Mouse (Mus musculus) CH12.LX (cell line): Measurements from ENCODE around the gene Bcl9l. TPM values are rescaled to one million over a fixed set of nuclear protein-coding genes. Genes with fewer than 3 reads are reported as not detected.

Source experiments
- DNase-seq: peaks from one replicate; pipeline ENCODE4 v3.0.0-alpha.2; 2013; ENCODE audit errors: extremely low read depth
- H3K27ac ChIP-seq: 2 replicates; pipeline ENCODE4 v1.5.1; 2012; ENCODE audit warnings: low read depth, mild to moderate bottlenecking, control low read depth, moderate library complexity; ENCODE audit not compliant: insufficient read depth
- H3K27me3 ChIP-seq: replicated peaks from 2 replicates; pipeline ENCODE3; 2012; ENCODE audit warnings: inconsistent platforms
- H3K36me3 ChIP-seq, 2 experiments: replicated peaks in 1 of 2; 2 replicates each; pipeline versions ENCODE3 to v1.6.1; 2012; ENCODE audit warnings: inconsistent platforms in 1 of 2, low read length in 1 of 2, mild to moderate bottlenecking in 1 of 2, mixed read lengths in 1 of 2, moderate library complexity in 1 of 2; ENCODE audit not compliant: control insufficient read depth in 1 of 2, insufficient read depth in 1 of 2
- H3K4me1 ChIP-seq, 2 experiments: 2 replicates each; pipeline ENCODE4 v1.6.1; 2012; ENCODE audit warnings: inconsistent platforms in 1 of 2, moderate library complexity in 1 of 2; ENCODE audit not compliant: insufficient read depth in 2 of 2, control insufficient read depth in 1 of 2
- H3K4me2 ChIP-seq: 2 replicates; pipeline ENCODE4 v1.6.1; 2012; ENCODE audit warnings: low read depth, mild to moderate bottlenecking, control low read depth; ENCODE audit not compliant: poor library complexity, insufficient read depth, severe bottlenecking
- H3K4me3 ChIP-seq, 3 experiments: fragments of 150-350 bp in 1 of 3; sonication (generic) in 1 of 3; replicated peaks in 1 of 3; 2 replicates each; pipeline versions ENCODE3 to v1.5.1; 2011 to 2012; ENCODE audit warnings: low read depth in 2 of 3, low read length in 2 of 3, mild to moderate bottlenecking in 2 of 3, moderate library complexity in 2 of 3, control low read depth in 1 of 3, improper control_type of control experiment in 1 of 3, inconsistent platforms in 1 of 3, mixed read lengths in 1 of 3; ENCODE audit not compliant: poor library complexity in 1 of 3
- H3K79me2 ChIP-seq: replicated peaks from 2 replicates; pipeline ENCODE4 v1.6.1; 2012; ENCODE audit warnings: mild to moderate bottlenecking, moderate library complexity; ENCODE audit not compliant: control insufficient read depth, poor library complexity, insufficient read depth, severe bottlenecking; ENCODE audit errors: extremely low read depth
- H3K9ac ChIP-seq: 2 replicates; pipeline ENCODE4 v1.6.1; 2012; ENCODE audit warnings: low read depth, mild to moderate bottlenecking, control low read depth, moderate library complexity; ENCODE audit not compliant: insufficient read depth
- H3K9me3 ChIP-seq: replicated peaks from 2 replicates; pipeline ENCODE3; 2012; ENCODE audit warnings: low read length, inconsistent platforms, mixed read lengths
- CHD2 ChIP-seq: IDR thresholded peaks from 2 replicates; pipeline ENCODE4 v1.6.1; 2011; ENCODE audit warnings: low read length, improper control_type of control experiment
- CTCF ChIP-seq, 2 experiments: IDR thresholded peaks in 1 of 2; conservative IDR thresholded peaks in 1 of 2; 2 replicates each; pipeline ENCODE4 v1.5.1; 2011 to 2012; ENCODE audit warnings: low read depth in 2 of 2, low read length in 2 of 2, improper control_type of control experiment in 1 of 2, inconsistent platforms in 1 of 2, mild to moderate bottlenecking in 1 of 2, moderate library complexity in 1 of 2
- ELF1 ChIP-seq: IDR thresholded peaks from 2 replicates; pipeline ENCODE4 v1.6.1; 2014; ENCODE audit warnings: low read depth, mild to moderate bottlenecking, inconsistent platforms, low read length, improper control_type of control experiment
- ETS1 ChIP-seq: conservative IDR thresholded peaks from 2 replicates; pipeline ENCODE4 v1.6.1; 2012; ENCODE audit warnings: low read depth, mild to moderate bottlenecking, inconsistent platforms, low read length, improper control_type of control experiment, moderate library complexity
- HCFC1 ChIP-seq: IDR thresholded peaks from 2 replicates; pipeline ENCODE4 v1.6.1; 2012; ENCODE audit warnings: low read depth, mild to moderate bottlenecking, inconsistent platforms, low read length, improper control_type of control experiment
- IRF4 ChIP-seq: IDR thresholded peaks from 2 replicates; pipeline ENCODE4 v1.6.1; 2014; ENCODE audit warnings: low read depth, mild to moderate bottlenecking, inconsistent platforms, low read length, improper control_type of control experiment
- JUND ChIP-seq: conservative IDR thresholded peaks from 2 replicates; pipeline ENCODE4 v1.6.1; 2011; ENCODE audit warnings: low read depth, low read length, improper control_type of control experiment
- KAT2A ChIP-seq: IDR thresholded peaks from 2 replicates; pipeline ENCODE4 v1.6.1; 2012; ENCODE audit warnings: low read length, improper control_type of control experiment, inconsistent platforms; ENCODE audit not compliant: insufficient replicate concordance
- MAFK ChIP-seq: IDR thresholded peaks from 2 replicates; pipeline ENCODE4 v1.6.1; 2011; ENCODE audit warnings: low read length, improper control_type of control experiment; ENCODE audit not compliant: insufficient replicate concordance
- MAZ ChIP-seq: IDR thresholded peaks from 2 replicates; pipeline ENCODE4 v1.6.1; 2012; ENCODE audit warnings: low read depth, mild to moderate bottlenecking, inconsistent platforms, low read length, improper control_type of control experiment, moderate library complexity
- MEF2A ChIP-seq: IDR thresholded peaks from 2 replicates; pipeline ENCODE4 v1.6.1; 2014; ENCODE audit warnings: low read depth, mild to moderate bottlenecking, inconsistent platforms, low read length, improper control_type of control experiment, borderline replicate concordance
- MXI1 ChIP-seq: IDR thresholded peaks from 2 replicates; pipeline ENCODE4 v1.6.1; 2011; ENCODE audit warnings: mild to moderate bottlenecking, low read depth, low read length, improper control_type of control experiment
- MYC ChIP-seq: IDR thresholded peaks from 2 replicates; pipeline ENCODE4 v1.6.1; 2011; ENCODE audit warnings: low read depth, mild to moderate bottlenecking, improper control_type of control experiment, low read length
- NRF1 ChIP-seq: IDR thresholded peaks from 2 replicates; pipeline ENCODE4 v1.6.1; 2014; ENCODE audit warnings: low read depth, mild to moderate bottlenecking, inconsistent platforms, low read length, improper control_type of control experiment, moderate library complexity
- PAX5 ChIP-seq: IDR thresholded peaks from 2 replicates; pipeline ENCODE4 v1.6.1; 2012; ENCODE audit warnings: low read length, inconsistent platforms, mixed read lengths
- POLR2A ChIP-seq: IDR thresholded peaks from 2 replicates; pipeline ENCODE4 v1.6.1; 2011; ENCODE audit warnings: low read depth, mild to moderate bottlenecking, improper control_type of control experiment, low read length
- RAD21 ChIP-seq: IDR thresholded peaks from 2 replicates; pipeline ENCODE4 v1.6.1; 2011; ENCODE audit warnings: low read depth, mild to moderate bottlenecking, low read length, improper control_type of control experiment, moderate library complexity
- RCOR1 ChIP-seq: conservative IDR thresholded peaks from 2 replicates; pipeline ENCODE4 v1.6.1; 2012; ENCODE audit warnings: low read depth, mild to moderate bottlenecking, inconsistent platforms, low read length, improper control_type of control experiment
- SIN3A ChIP-seq: IDR thresholded peaks from 2 replicates; pipeline ENCODE4 v1.6.1; 2012; ENCODE audit warnings: low read length, improper control_type of control experiment, inconsistent platforms
- TCF12 ChIP-seq: IDR thresholded peaks from 2 replicates; pipeline ENCODE4 v1.6.1; 2014; ENCODE audit warnings: low read depth, mild to moderate bottlenecking, inconsistent platforms, low read length, improper control_type of control experiment
- USF1 ChIP-seq: IDR thresholded peaks from 2 replicates; pipeline ENCODE4 v1.6.1; 2014; ENCODE audit warnings: low read depth, mild to moderate bottlenecking, inconsistent platforms, low read length, improper control_type of control experiment
- ZKSCAN1 ChIP-seq: IDR thresholded peaks from 2 replicates; pipeline ENCODE4 v1.6.1; 2012; ENCODE audit warnings: low read depth, inconsistent platforms, low read length, improper control_type of control experiment, borderline replicate concordance
- ZNF384 ChIP-seq: IDR thresholded peaks from 2 replicates; pipeline ENCODE4 v1.6.1; 2012; ENCODE audit warnings: low read depth, low read length, improper control_type of control experiment, inconsistent platforms
- dilution Hi-C: fragments of 300-500 bp; cut with MboI; formaldehyde crosslinking; loops from 2 replicates; pipeline ENCODE4 v1.14.3; 2020; ENCODE audit warnings: low sequenced_read_pairs; ENCODE audit not compliant: extremely low pct_unique_long_range_greater_than_20kb, extremely low pct_ligation_motif_present
- in situ Hi-C: fragments of 300-500 bp; cut with MboI; formaldehyde crosslinking; loops from 3 replicates; pipeline ENCODE4 v1.14.3; 2019; ENCODE audit warnings: low sequenced_read_pairs, low pct_ligation_motif_present, low pct_unique_long_range_greater_than_20kb, mixed read lengths
- polyA plus RNA-seq: library from polyadenylated mRNA; unstranded; fragments of >175 nt; gene quantifications from 2 replicates; pipeline ENCODE4 v1.2.1, GENCODE M21; 2012; ENCODE audit warnings: low read depth; ENCODE audit not compliant: insufficient read length
- total RNA-seq, 2 experiments: library from RNA; depleted of rRNA; stranded (reverse); fragments of 300-350 nt in 1 of 2; fragments of >200 nt in 1 of 2; gene quantifications; 2 replicates each; pipeline ENCODE4 v1.2.3; 2012 to 2014

Bcl9l gene
- total and polyA plus RNA-seq, 3 experiments, result 0.67 to 7.5 (median 1.6) TPM

- H3K27me3 ChIP-seq, result peaks cover 5% of the 10 kb centered on the region
- dilution Hi-C loops, result no loop called here
- peaks cover 0 to 21% of the 10 kb centered on the region in 2 experiments for H3K36me3 ChIP-seq
- H3K27ac ChIP-seq, result no peak overlapping the region
- H3K4me3 ChIP-seq, result peak overlapping the region; percentile 80 to 96 (median 92)
- peak overlapping the region; percentile 94 for H3K9ac ChIP-seq
- in situ Hi-C loops, result no loop called here
- no peaks in the 10 kb centered on the region for H3K9me3 ChIP-seq
- DNase-seq, result no peak
- peak overlapping the region; percentile 85 for H3K4me2 ChIP-seq
- 0 out of 2 replicates have a peak, but pooled peaks have one; percentile 14 for TF ChIP-seq MXI1
- no peak for TF ChIP-seq MAFK
- TF ChIP-seq PAX5, result no peak
- TF ChIP-seq KAT2A, result peak; percentile 76; the same call in 1 of the 2 replicates
- peak; percentile 90 for TF ChIP-seq HCFC1
- peak; percentile 33; the same call in 1 of the 2 replicates for TF ChIP-seq TCF12
- TF ChIP-seq SIN3A, result peak; percentile 26; the same call in 1 of the 2 replicates
- H3K79me2 ChIP-seq, result no peaks in the 10 kb centered on the region
- H3K4me1 ChIP-seq, result peaks cover 11 to 75% of the 10 kb centered on the region in 2 experiments
Observed at GRCm38 (mm10) chr9:44483510-44484044, 952 bp downstream of the Bcl9l start.

GRCm38 (mm10) chr9:44484311-44485104 is 1.9 kb downstream of the Bcl9l start:
- in situ Hi-C loops (no loop called here), dilution Hi-C loops (no loop called here)
- H3K9ac ChIP-seq, result peak overlapping the region; percentile 94; the same call in 1 of the 2 replicates
- peaks cover 11 to 81% of the 10 kb centered on the region in 2 experiments for H3K4me1 ChIP-seq
- no peak for DNase-seq
- TF ChIP-seq JUND (no peak), USF1 (no peak), NRF1 (no peak), POLR2A (no peak), ZNF384 (no peak), ELF1 (no peak), MEF2A (no peak), CTCF (conservative IDR thresholded peaks at IDR 0.05 in 1 of 2, IDR thresholded peaks at IDR 0.05 in 1 of 2; ENCODE audit: low read depth in 2 of 2, low read length in 2 of 2) (no peak), MAZ (no peak), MXI1 (no peak), MYC (no peak), RAD21 (no peak), ETS1 (no peak), HCFC1 (no peak), PAX5 (no peak), IRF4 (no peak), CHD2 (no peak), RCOR1 (no peak), ZKSCAN1 (no peak)
- H3K27me3 ChIP-seq, result peaks cover 5% of the 10 kb centered on the region
- no peak overlapping the region for H3K27ac ChIP-seq
- peak overlapping the region; percentile 85 for H3K4me2 ChIP-seq
- no peaks in the 10 kb centered on the region for H3K9me3 ChIP-seq
- peaks cover 0 to 25% of the 10 kb centered on the region in 2 experiments for H3K36me3 ChIP-seq
- H3K4me3 ChIP-seq, result peak overlapping the region; percentile 80 to 96 (median 92)
- H3K79me2 ChIP-seq, result no peaks in the 10 kb centered on the region
